Mouse (Mus musculus) thymus, adult 2 months (tissue): ENCODE results near the gene Igf2bp1.

Experiments used
- CTCF ChIP-seq: fragments of 200-500 bp; IDR thresholded peaks from 2 replicates; pipeline ENCODE4 v1.5.1; 2012; ENCODE audit warnings: mild to moderate bottlenecking, control low read depth, low read length, moderate library complexity, borderline replicate concordance; ENCODE audit not compliant: control insufficient read depth, poor library complexity, insufficient read depth; ENCODE audit errors: extremely low read depth
- POLR2A ChIP-seq: fragments of 200-500 bp; IDR thresholded peaks from 2 replicates; pipeline ENCODE4 v1.6.1; 2012; ENCODE audit warnings: mild to moderate bottlenecking, low read length, control low read depth, moderate library complexity; ENCODE audit not compliant: control insufficient read depth, poor library complexity, insufficient read depth; ENCODE audit errors: extremely low read depth

DNA sequence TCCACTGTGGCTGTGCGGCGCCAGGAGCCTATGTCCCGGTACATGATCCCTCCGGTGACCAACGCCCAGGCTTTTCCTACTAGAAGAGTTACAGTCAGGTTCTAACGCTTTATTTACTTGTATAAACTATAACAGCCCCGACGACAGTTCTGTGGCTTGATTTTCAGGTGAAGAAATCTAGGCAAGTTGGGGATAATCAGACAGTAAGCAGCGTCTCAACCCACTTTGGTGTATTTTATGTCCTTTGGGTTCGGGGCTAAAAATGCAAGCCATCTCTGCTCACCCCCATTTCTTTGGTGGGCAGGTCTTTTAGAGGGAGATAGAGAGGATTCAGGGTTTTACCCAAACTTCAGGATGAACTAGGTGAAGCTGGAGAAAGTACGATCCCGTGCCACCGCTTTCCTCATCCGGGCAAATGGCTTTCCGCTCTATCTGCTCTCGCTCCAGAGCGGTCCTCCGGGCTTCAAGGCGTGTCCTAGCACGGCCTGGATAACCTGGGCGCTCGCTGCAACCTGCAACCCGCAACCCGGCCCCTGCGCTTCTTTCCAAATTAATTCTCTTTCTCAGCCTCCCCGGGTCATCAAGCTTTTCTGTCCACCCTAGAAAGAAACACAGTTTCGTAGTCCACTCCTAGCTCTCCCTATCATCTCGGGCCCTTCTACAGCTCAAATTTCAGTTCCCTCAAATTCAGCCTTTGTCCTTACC lies 90.6 kb downstream of the Igf2bp1 start:
- TF ChIP-seq POLR2A (no peak), CTCF (no peak)
